Mouse (Mus musculus) limb, embryonic 10.5 days (tissue): ENCODE results near the gene Fcrlb. TPM values are rescaled to one million over a fixed set of nuclear protein-coding genes. Genes with fewer than 3 reads are reported as not detected.

ENCODE experiments used
- DNase-seq: peaks from one replicate; pipeline ENCODE4 v3.0.0-alpha.2; 2017; ENCODE audit warnings: low spot score
- H3K27ac ChIP-seq: fragments of 300-500 bp; sonication (generic); 2 replicates; pipeline ENCODE4 v1.5.1; 2016; ENCODE audit warnings: mild to moderate bottlenecking
- H3K27me3 ChIP-seq: fragments of 300-500 bp; sonication (generic); 2 replicates; pipeline ENCODE4 v1.6.1; 2016; ENCODE audit warnings: low read depth, mild to moderate bottlenecking; ENCODE audit not compliant: poor library complexity, severe bottlenecking
- H3K36me3 ChIP-seq: fragments of 300-500 bp; sonication (generic); 2 replicates; pipeline ENCODE4 v1.6.1; 2016; ENCODE audit warnings: mild to moderate bottlenecking, moderate library complexity
- H3K4me1 ChIP-seq: fragments of 300-500 bp; sonication (generic); 2 replicates; pipeline ENCODE4 v1.6.1; 2016
- H3K4me3 ChIP-seq: fragments of 300-500 bp; sonication (generic); 2 replicates; pipeline ENCODE4 v1.5.1; 2016; ENCODE audit warnings: mild to moderate bottlenecking, moderate library complexity
- H3K9me3 ChIP-seq: fragments of 300-500 bp; sonication (generic); replicated peaks from 2 replicates; pipeline ENCODE4 v1.6.1; 2016; ENCODE audit warnings: mild to moderate bottlenecking
- WGBS: fragments of 180-500 bp; shearing (Covaris S2); methylation state at CpG from one replicate; pipeline ENCODE4 v1.1.7; 2016; 5-methylcytosine and 5-hydroxymethylcytosine counted together
- polyA plus RNA-seq: library from polyadenylated mRNA; unstranded; fragments of >200 nt; fragmentation: Nextera tagmentation; extraction: Ambion mirVana; gene quantifications from 2 replicates; pipeline ENCODE4 v1.2.1, GENCODE M21; 2016

Fcrlb gene
- polyA plus RNA-seq, 1 experiment from 2014 or later = not detected

GRCm38 (mm10) chr1:170861671-170862434 lies 50.9 kb downstream of the Fcrlb start:
- no peak overlapping the region for H3K27ac ChIP-seq
- no peaks in the 10 kb centered on the region for H3K27me3 ChIP-seq
- H3K36me3 ChIP-seq = no peaks in the 10 kb centered on the region
- no peak overlapping the region for H3K4me3 ChIP-seq
- no peak for DNase-seq
- H3K9me3 ChIP-seq = no peaks in the 10 kb centered on the region
- WGBS = 84% methylated on average over 13 of the region's 13 CpGs
- peaks cover 4% of the 10 kb centered on the region for H3K4me1 ChIP-seq

- H3K9me3 ChIP-seq = no peaks in the 10 kb centered on the region
- 94% methylated on average over 2 of the region's 2 CpGs for WGBS
Observed at GRCm38 (mm10) chr1:170858872-170859271, 53.9 kb downstream of the Fcrlb start.

GRCm38 (mm10) chr1:170857369-170857768 lies 55.4 kb downstream of the Fcrlb start:
- 83% methylated on average over 2 of the region's 2 CpGs for WGBS
- no peaks in the 10 kb centered on the region for H3K27me3 ChIP-seq
- H3K27ac ChIP-seq = no peak overlapping the region
- no peak for DNase-seq
- H3K4me1 ChIP-seq = no peaks in the 10 kb centered on the region
- no peak overlapping the region for H3K4me3 ChIP-seq
- H3K36me3 ChIP-seq = 0 out of 2 replicates have a peak, but pooled peaks cover 4% of the 10 kb centered on the region
- no peaks in the 10 kb centered on the region for H3K9me3 ChIP-seq

More at GRCm38 (mm10) chr1:170858872-170859271, 53.9 kb downstream of the Fcrlb start:
- no peak overlapping the region for H3K27ac ChIP-seq
- no peaks in the 10 kb centered on the region for H3K4me1 ChIP-seq
- no peaks in the 10 kb centered on the region for H3K27me3 ChIP-seq
- H3K4me3 ChIP-seq = no peak overlapping the region
- no peaks in the 10 kb centered on the region for H3K36me3 ChIP-seq
- no peak for DNase-seq

Other genes starting within 250 kb of the Fcrlb start
- gene Atf6, start 45.2 kb downstream of the Fcrlb start, polyA plus RNA-seq = 7.1 and 8.0 TPM in 2 replicates
- 0.49 and 0.58 TPM in 2 replicates for gene Gm26620, start 27.9 kb downstream of the Fcrlb start, polyA plus RNA-seq
- 42.8 and 43.7 TPM in 2 replicates for gene Dusp12, start 27.4 kb downstream of the Fcrlb start, polyA plus RNA-seq
- not detected in 2 replicates for gene Fcrla, start 14.6 kb upstream of the Fcrlb start, polyA plus RNA-seq
- gene Fcgr2b, start 63.6 kb upstream of the Fcrlb start, polyA plus RNA-seq = 0.19 TPM in 1 of 2 replicates, not detected in the other
- 0.11 TPM in 1 of 2 replicates, not detected in the other for gene Fcgr4, start 106.0 kb upstream of the Fcrlb start, polyA plus RNA-seq
- 3.0 and 3.3 TPM in 2 replicates for gene Fcgr3, start 152.0 kb upstream of the Fcrlb start, polyA plus RNA-seq
- gene Cfap126, start 201.0 kb upstream of the Fcrlb start, polyA plus RNA-seq = 1.0 and 1.1 TPM in 2 replicates
- gene Sdhc, start 237.7 kb upstream of the Fcrlb start, polyA plus RNA-seq = 250 and 257 TPM in 2 replicates
- 0.44 TPM in 1 of 2 replicates, not detected in the other for gene Mpz, start 237.8 kb upstream of the Fcrlb start, polyA plus RNA-seq